Mouse (Mus musculus) central nervous system, embryonic 11.5 days (tissue): ENCODE data around the gene Crebrf. TPM values are rescaled to one million over a fixed set of nuclear protein-coding genes. Genes with fewer than 3 reads are reported as not detected.

Experiments used
- polyA plus RNA-seq: library from polyadenylated mRNA; depleted of rRNA; stranded (reverse); fragments of >200 nt; gene quantifications from 2 replicates; pipeline ENCODE4 v1.2.3, GENCODE M21; 2012; rRNA removed

Gene Crebrf
- polyA plus RNA-seq = 3.3 and 5.5 TPM in 2 replicates

GRCm38 (mm10) chr17:26715271-26715758, at the start of gene Crebrf:
TSS of gene Crebrf (plus strand) at chr17:26715650.

GRCm38 (mm10) chr17:26780750-26781571, 65.5 kb downstream of the Crebrf start, which contains the start of gene Bnip1:
TSS of gene Bnip1 (plus strand) at chr17:26781066.

Other genes starting within 250 kb of the Crebrf start
- 64.1 and 156 TPM in 2 replicates for gene Ergic1, start 154.2 kb upstream of the Crebrf start, polyA plus RNA-seq
- 27.4 and 28.9 TPM in 2 replicates for gene Dusp1, start 153.5 kb upstream of the Crebrf start, polyA plus RNA-seq
- gene Atp6v0e, start 52.4 kb upstream of the Crebrf start, polyA plus RNA-seq = 70.6 and 101 TPM in 2 replicates
- gene Bnip1, start 65.4 kb downstream of the Crebrf start, polyA plus RNA-seq = 29.7 and 43.9 TPM in 2 replicates
- gene Nkx2-5, start 129.4 kb downstream of the Crebrf start, polyA plus RNA-seq = 2.9 and 4.0 TPM in 2 replicates
- 31.0 and 52.5 TPM in 2 replicates for gene Kifc5b, start 201.4 kb downstream of the Crebrf start, polyA plus RNA-seq
- gene Phf1, start 217.4 kb downstream of the Crebrf start, polyA plus RNA-seq = 23.5 and 26.8 TPM in 2 replicates
- gene Cuta, start 223.9 kb downstream of the Crebrf start, polyA plus RNA-seq = 107 and 134 TPM in 2 replicates
- 84.0 and 92.6 TPM in 2 replicates for gene Syngap1, start 225.6 kb downstream of the Crebrf start, polyA plus RNA-seq